Mouse (Mus musculus): ENCODE measurements around the gene Zmym1.
"Not testable (repeated sequence)": the region's sequence is repeated elsewhere in the genome, so short reads cannot be mapped to it uniquely, and the experiment has no call there.

The Zmym1 gene

GRCm38 (mm10) chr4:127060585-127061290 is at the start of gene Zmym1:
Zmym1 (minus strand) TSS chr4:127061152.
- H3K27me3 ChIP-seq (ENCODE audit: control insufficient read depth, insufficient read depth, low read length, poor library complexity, severe bottlenecking) = no peaks in the 10 kb centered on the region
- DNase-seq (ENCODE audit: low read depth, low spot score) = peak; percentile 93
- 0 out of 2 replicates have a peak, but pooled peaks cover 3% of the 10 kb centered on the region for H3K36me3 ChIP-seq (ENCODE audit: control insufficient read depth, insufficient read depth, low read length, poor library complexity, severe bottlenecking)

- Histone ChIP-seq H3K27me3 (ENCODE audit: control insufficient read depth, insufficient read depth, low read length, poor library complexity, severe bottlenecking) (no peaks in the 10 kb centered on the region), H3K36me3 (ENCODE audit: control insufficient read depth, insufficient read depth, low read length, poor library complexity, severe bottlenecking) (peaks cover 1% of the 10 kb centered on the region; the same call in 1 of the 2 replicates)
- DNase-seq (ENCODE audit: low read depth, low spot score) = no peak
Measured at GRCm38 (mm10) chr4:127110570-127110969, 49.6 kb upstream of the Zmym1 start.

- Histone ChIP-seq H3K36me3 (ENCODE audit: control insufficient read depth, insufficient read depth, low read length, poor library complexity, severe bottlenecking) (peaks cover 1% of the 10 kb centered on the region), H3K27me3 (ENCODE audit: control insufficient read depth, insufficient read depth, low read length, poor library complexity, severe bottlenecking) (no peaks in the 10 kb centered on the region)
- DNase-seq (ENCODE audit: low read depth, low spot score) = no peak
Measured at GRCm38 (mm10) chr4:127107566-127107965, 46.6 kb upstream of the Zmym1 start.

GRCm38 (mm10) chr4:127099552-127099951 is 38.6 kb upstream of the Zmym1 start:
- not testable (repeated sequence) for DNase-seq (ENCODE audit: low read depth, low spot score); H3K27me3 ChIP-seq (ENCODE audit: control insufficient read depth, insufficient read depth, low read length, poor library complexity, severe bottlenecking); H3K36me3 ChIP-seq (ENCODE audit: control insufficient read depth, insufficient read depth, low read length, poor library complexity, severe bottlenecking)

DNA sequence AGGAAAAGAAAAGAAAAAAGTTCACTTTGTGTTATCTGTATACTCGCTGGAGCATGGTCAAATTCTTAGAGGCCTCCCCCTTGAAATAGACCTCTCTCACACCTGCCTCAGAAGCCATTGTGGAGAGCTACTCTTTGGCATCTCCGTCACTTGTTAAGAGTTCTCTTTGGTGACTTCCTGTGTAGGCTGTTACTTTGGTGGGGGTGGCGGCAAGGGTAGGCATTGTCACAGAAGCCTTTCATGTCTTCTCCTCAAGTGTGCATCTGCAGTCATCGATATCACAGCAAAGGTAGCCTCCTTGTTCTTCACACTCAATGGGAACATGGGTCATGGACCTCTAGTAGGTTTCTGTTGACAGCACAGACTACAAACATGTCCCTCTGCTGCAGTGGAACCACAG is 34.1 kb upstream of the Zmym1 start:
- no peak for DNase-seq (ENCODE audit: low read depth, low spot score)
- peaks cover 5% of the 10 kb centered on the region for H3K36me3 ChIP-seq (ENCODE audit: control insufficient read depth, insufficient read depth, low read length, poor library complexity, severe bottlenecking)
- H3K27me3 ChIP-seq (ENCODE audit: control insufficient read depth, insufficient read depth, low read length, poor library complexity, severe bottlenecking) = no peaks in the 10 kb centered on the region

DNA sequence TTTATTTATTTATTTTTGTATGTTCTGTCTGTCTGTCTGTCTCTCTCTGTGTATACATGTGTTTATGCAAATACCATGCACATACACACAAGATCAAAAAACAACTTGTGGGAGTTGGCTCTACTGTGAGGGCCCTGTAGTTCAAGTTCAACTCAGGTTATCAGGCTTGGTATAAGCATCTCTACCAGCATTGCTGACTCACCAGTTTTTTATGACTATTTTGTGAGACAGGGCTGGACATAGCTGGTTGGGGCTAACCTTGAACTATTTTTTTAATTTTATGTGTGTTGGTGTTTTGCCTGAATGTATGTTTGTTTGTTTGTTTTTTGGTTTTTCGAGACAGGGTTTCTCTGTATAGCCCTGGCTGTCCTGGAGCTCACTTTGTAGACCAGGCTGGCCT is 30.2 kb upstream of the Zmym1 start:
- Histone ChIP-seq H3K27me3 (ENCODE audit: control insufficient read depth, insufficient read depth, low read length, poor library complexity, severe bottlenecking) (no peaks in the 10 kb centered on the region), H3K36me3 (ENCODE audit: control insufficient read depth, insufficient read depth, low read length, poor library complexity, severe bottlenecking) (peaks cover 7% of the 10 kb centered on the region)
- DNase-seq (ENCODE audit: low read depth, low spot score) = no peak

GRCm38 (mm10) chr4:127085761-127086160 is 24.8 kb upstream of the Zmym1 start:
- DNase-seq (ENCODE audit: low read depth, low spot score) = no peak
- H3K27me3 ChIP-seq (ENCODE audit: control insufficient read depth, insufficient read depth, low read length, poor library complexity, severe bottlenecking) = no peaks in the 10 kb centered on the region
- peaks cover 3% of the 10 kb centered on the region; the same call in 1 of the 2 replicates for H3K36me3 ChIP-seq (ENCODE audit: control insufficient read depth, insufficient read depth, low read length, poor library complexity, severe bottlenecking)

DNA sequence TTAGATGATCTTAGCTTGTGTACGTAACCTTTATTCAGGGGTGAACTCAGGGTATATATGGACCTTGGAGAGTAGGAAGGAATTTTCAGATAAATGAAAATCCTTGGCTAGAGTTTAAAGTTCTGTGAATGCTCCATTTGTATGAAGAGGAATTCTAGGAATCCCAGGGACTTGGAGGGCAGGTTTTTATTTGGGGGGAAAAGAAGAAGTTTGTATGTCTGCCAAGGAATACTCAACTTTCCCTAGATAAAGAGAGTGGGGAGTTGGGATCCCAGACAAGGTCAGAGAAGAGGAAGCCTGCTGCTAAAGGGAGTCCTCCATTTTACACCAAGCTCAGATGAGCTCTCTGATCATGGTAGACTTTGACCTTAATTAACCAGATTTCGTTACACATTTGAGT is 22.2 kb upstream of the Zmym1 start:
- DNase-seq (ENCODE audit: low read depth, low spot score) = no peak
- peaks cover 2% of the 10 kb centered on the region; the same call in 1 of the 2 replicates for H3K27me3 ChIP-seq (ENCODE audit: control insufficient read depth, insufficient read depth, low read length, poor library complexity, severe bottlenecking)
- H3K36me3 ChIP-seq (ENCODE audit: control insufficient read depth, insufficient read depth, low read length, poor library complexity, severe bottlenecking) = 0 out of 2 replicates have a peak, but pooled peaks cover 1% of the 10 kb centered on the region

GRCm38 (mm10) chr4:127080806-127081205 is 19.9 kb upstream of the Zmym1 start:
- Histone ChIP-seq H3K27me3 (ENCODE audit: control insufficient read depth, insufficient read depth, low read length, poor library complexity, severe bottlenecking) (peaks cover 2% of the 10 kb centered on the region; the same call in 1 of the 2 replicates), H3K36me3 (ENCODE audit: control insufficient read depth, insufficient read depth, low read length, poor library complexity, severe bottlenecking) (no peaks in the 10 kb centered on the region)
- DNase-seq (ENCODE audit: low read depth, low spot score) = no peak

DNA sequence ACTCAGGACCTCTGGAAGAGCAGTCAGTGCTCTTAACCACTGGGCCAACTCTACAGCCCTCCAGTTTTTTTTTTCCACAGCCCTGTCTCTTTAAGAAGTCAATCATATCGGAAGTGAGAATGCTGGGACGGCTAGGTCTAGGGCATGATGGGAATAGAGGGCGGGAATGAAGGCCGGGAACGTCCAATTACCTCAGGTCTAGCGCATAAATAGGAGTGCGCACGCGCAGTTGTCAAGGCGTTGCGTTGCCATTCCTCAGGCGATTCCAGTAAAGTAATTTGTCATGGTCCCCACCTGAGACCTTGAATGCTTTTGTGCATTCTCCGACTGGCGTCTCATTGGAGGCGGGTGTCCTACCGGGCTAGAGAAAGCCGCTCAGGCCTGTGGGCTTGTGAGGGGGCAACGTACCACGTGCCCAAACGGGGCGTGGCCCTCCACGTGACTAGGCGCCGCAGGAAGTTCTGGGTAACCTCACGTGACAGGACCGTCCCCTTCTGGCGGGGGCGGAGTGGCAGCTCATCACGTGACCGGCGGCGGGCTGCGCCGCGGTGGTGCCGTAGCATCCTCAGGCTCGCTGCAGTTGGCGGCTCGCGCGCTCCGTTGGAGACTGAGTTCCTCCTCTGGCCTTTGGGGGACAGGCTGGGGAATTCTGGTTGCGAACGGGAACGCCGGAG is 16.1 kb upstream of the Zmym1 start, which contains the start of gene Zmym6:
Gene Zmym6, plus strand, starts transcription at position 509 of the 674 bp plus-strand sequence.
- Histone ChIP-seq H3K36me3 (ENCODE audit: control insufficient read depth, insufficient read depth, low read length, poor library complexity, severe bottlenecking) (no peaks in the 10 kb centered on the region), H3K27me3 (ENCODE audit: control insufficient read depth, insufficient read depth, low read length, poor library complexity, severe bottlenecking) (peaks cover 2% of the 10 kb centered on the region; the same call in 1 of the 2 replicates)
- DNase-seq (ENCODE audit: low read depth, low spot score) = peak; percentile 97

DNA sequence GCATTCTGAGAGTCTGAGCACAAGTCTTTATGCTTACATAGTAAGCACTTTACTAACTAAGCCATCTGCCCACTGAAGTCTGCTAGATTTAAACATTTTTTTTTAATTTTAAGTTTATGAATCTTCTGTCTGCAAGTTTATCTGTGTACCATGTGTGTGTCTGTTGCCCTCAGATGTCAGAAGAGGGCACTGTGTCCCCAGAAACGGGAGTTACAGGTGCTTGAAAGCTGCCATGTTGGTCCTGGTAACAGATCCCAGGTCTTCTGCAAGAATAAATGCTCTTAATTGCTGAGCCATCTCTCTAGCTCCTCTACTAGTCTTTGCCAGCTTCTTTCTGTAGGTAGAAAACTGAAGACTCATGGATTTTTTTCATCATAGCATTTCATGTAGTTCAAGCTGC is 14.0 kb upstream of the Zmym1 start:
- peak; percentile 25 for DNase-seq (ENCODE audit: low read depth, low spot score)
- Histone ChIP-seq H3K27me3 (ENCODE audit: control insufficient read depth, insufficient read depth, low read length, poor library complexity, severe bottlenecking) (peaks cover 2% of the 10 kb centered on the region; the same call in 1 of the 2 replicates), H3K36me3 (ENCODE audit: control insufficient read depth, insufficient read depth, low read length, poor library complexity, severe bottlenecking) (no peaks in the 10 kb centered on the region)

DNA sequence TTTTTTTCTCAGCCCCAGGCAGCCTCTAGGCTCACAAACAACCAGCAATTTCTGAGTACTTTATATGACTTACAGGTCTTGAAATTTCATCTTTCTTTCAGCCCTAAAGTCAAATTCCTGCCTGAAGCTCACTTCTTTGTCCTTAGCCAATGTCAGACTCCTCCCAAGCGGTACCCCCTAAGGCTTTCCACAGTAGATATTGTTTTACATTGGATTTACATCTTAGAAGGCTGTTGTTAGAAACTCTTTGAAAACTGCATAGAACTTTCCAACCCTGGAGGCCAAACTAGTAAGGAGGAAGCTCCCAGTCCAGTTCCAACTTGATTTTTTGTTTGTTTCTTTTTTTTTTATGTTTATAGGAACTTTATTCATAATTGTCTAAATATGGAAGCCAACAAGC is 3.1 kb upstream of the Zmym1 start:
- no peaks in the 10 kb centered on the region for H3K27me3 ChIP-seq (ENCODE audit: control insufficient read depth, insufficient read depth, low read length, poor library complexity, severe bottlenecking)
- H3K36me3 ChIP-seq (ENCODE audit: control insufficient read depth, insufficient read depth, low read length, poor library complexity, severe bottlenecking) = no peaks in the 10 kb centered on the region
- DNase-seq (ENCODE audit: low read depth, low spot score) = no peak

GRCm38 (mm10) chr4:127054522-127055198 is 6.3 kb downstream of the Zmym1 start:
- DNase-seq (ENCODE audit: low read depth, low spot score) = peak; percentile 32
- Histone ChIP-seq H3K27me3 (ENCODE audit: control insufficient read depth, insufficient read depth, low read length, poor library complexity, severe bottlenecking) (no peaks in the 10 kb centered on the region), H3K36me3 (ENCODE audit: control insufficient read depth, insufficient read depth, low read length, poor library complexity, severe bottlenecking) (peaks cover 9% of the 10 kb centered on the region)

- Histone ChIP-seq H3K36me3 (ENCODE audit: control insufficient read depth, insufficient read depth, low read length, poor library complexity, severe bottlenecking) (peaks cover 16% of the 10 kb centered on the region), H3K27me3 (ENCODE audit: control insufficient read depth, insufficient read depth, low read length, poor library complexity, severe bottlenecking) (no peaks in the 10 kb centered on the region)
- DNase-seq (ENCODE audit: low read depth, low spot score) = no peak
Measured at GRCm38 (mm10) chr4:127053071-127053470, 7.9 kb downstream of the Zmym1 start.

- no peak for DNase-seq (ENCODE audit: low read depth, low spot score)
- Histone ChIP-seq H3K27me3 (ENCODE audit: control insufficient read depth, insufficient read depth, low read length, poor library complexity, severe bottlenecking) (no peaks in the 10 kb centered on the region), H3K36me3 (ENCODE audit: control insufficient read depth, insufficient read depth, low read length, poor library complexity, severe bottlenecking) (peaks cover 16% of the 10 kb centered on the region)
Measured at GRCm38 (mm10) chr4:127051121-127051520, 9.8 kb downstream of the Zmym1 start.

Data from splenic B cell, adult 2 months (primary cell).